Mouse (Mus musculus): ENCODE results near the gene Sult3a1. TPM values are rescaled to one million over a fixed set of nuclear protein-coding genes. Genes with fewer than 3 reads are reported as not detected.
"Not testable (repeated sequence)": the region's sequence is repeated elsewhere in the genome, so short reads cannot be mapped to it uniquely, and the experiment has no call there.

Gene Sult3a1
- polyA plus RNA-seq (2015; fragmentation: Nextera tagmentation; extraction: Ambion mirVana): not detected in 2 replicates

GRCm38 (mm10) chr10:33857421-33857820, at the start of gene Sult3a1:
Gene Sult3a1 (plus strand): TSS chr10:33857721.
- Histone ChIP-seq H3K27me3 (ENCODE audit: insufficient read depth, low read length) (no peaks in the 10 kb centered on the region), H3K4me1 (ENCODE audit: insufficient read depth, low read length) (no peaks in the 10 kb centered on the region), H3K9me3 (ENCODE audit: low read length) (no peaks in the 10 kb centered on the region), H3K9ac (replicated peaks; ENCODE audit: low read length) (no peak within 1 kb of the TSS), H3K4me2 (replicated peaks; ENCODE audit: low read depth, low read length) (no peak within 1 kb of the TSS), H3K36me3 (ENCODE audit: insufficient read depth, low read length) (no peaks in the 10 kb centered on the region), H3K4me3 (ENCODE audit: low read length) (no peak within 1 kb of the TSS), H3K27ac (ENCODE audit: low read length) (no peak within 1 kb of the TSS)
- no peak for ATAC-seq (ENCODE audit: low FRiP score, low TSS enrichment)

DNA sequence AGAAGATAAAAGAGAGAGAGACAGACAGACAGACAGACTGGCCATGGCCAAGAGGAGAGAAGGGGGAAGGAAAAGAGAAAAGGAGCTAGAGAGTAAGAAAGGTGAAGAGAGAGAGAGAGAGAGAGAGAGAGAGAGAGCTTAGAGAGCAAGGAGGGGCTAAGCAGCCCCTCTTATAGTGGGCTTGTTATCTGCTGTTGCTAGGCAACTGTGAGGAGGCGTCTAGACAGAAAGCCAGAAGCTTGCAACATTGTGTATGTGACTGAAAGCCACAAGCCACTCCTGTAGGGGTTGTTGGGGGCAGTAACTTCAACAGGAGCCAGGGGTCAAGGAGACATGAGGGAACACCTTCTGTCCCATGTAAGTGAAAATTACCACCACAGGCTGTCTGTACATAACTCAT, 45.7 kb upstream of the Sult3a1 start:
- H3K4me3 ChIP-seq (ENCODE audit: low read length): no peak overlapping the region
- H3K4me2 ChIP-seq (replicated peaks; ENCODE audit: low read depth, low read length): no peak overlapping the region
- no peaks in the 10 kb centered on the region for H3K27me3 ChIP-seq (ENCODE audit: insufficient read depth, low read length)
- no peaks in the 10 kb centered on the region for H3K36me3 ChIP-seq (ENCODE audit: insufficient read depth, low read length)
- WGBS: 22% methylated on average over 1 of the region's 1 CpGs
- H3K4me1 ChIP-seq (ENCODE audit: insufficient read depth, low read length): no peaks in the 10 kb centered on the region
- no peaks in the 10 kb centered on the region for H3K9me3 ChIP-seq (ENCODE audit: low read length)
- ATAC-seq (ENCODE audit: low FRiP score, low TSS enrichment): no peak
- H3K9ac ChIP-seq (replicated peaks; ENCODE audit: low read length): no peak overlapping the region
- no peak overlapping the region for H3K27ac ChIP-seq (ENCODE audit: low read length)

GRCm38 (mm10) chr10:33814266-33814665, 43.3 kb upstream of the Sult3a1 start:
- Histone ChIP-seq H3K4me2 (replicated peaks; ENCODE audit: low read depth, low read length) (no peak overlapping the region), H3K27me3 (ENCODE audit: insufficient read depth, low read length) (no peaks in the 10 kb centered on the region), H3K9me3 (ENCODE audit: low read length) (no peaks in the 10 kb centered on the region), H3K36me3 (ENCODE audit: insufficient read depth, low read length) (no peaks in the 10 kb centered on the region), H3K9ac (replicated peaks; ENCODE audit: low read length) (no peak overlapping the region), H3K4me1 (ENCODE audit: insufficient read depth, low read length) (no peaks in the 10 kb centered on the region), H3K4me3 (ENCODE audit: low read length) (no peak overlapping the region), H3K27ac (ENCODE audit: low read length) (no peak overlapping the region)
- no peak for ATAC-seq (ENCODE audit: low FRiP score, low TSS enrichment)

GRCm38 (mm10) chr10:33816923-33817322, 40.6 kb upstream of the Sult3a1 start:
- WGBS: 50% methylated on average over 1 of the region's 1 CpGs
- no peaks in the 10 kb centered on the region for H3K36me3 ChIP-seq (ENCODE audit: insufficient read depth, low read length)
- H3K27me3 ChIP-seq (ENCODE audit: insufficient read depth, low read length): no peaks in the 10 kb centered on the region
- H3K27ac ChIP-seq (ENCODE audit: low read length): no peak overlapping the region
- H3K9ac ChIP-seq (replicated peaks; ENCODE audit: low read length): no peak overlapping the region
- H3K4me2 ChIP-seq (replicated peaks; ENCODE audit: low read depth, low read length): no peak overlapping the region
- no peaks in the 10 kb centered on the region for H3K9me3 ChIP-seq (ENCODE audit: low read length)
- H3K4me1 ChIP-seq (ENCODE audit: insufficient read depth, low read length): no peaks in the 10 kb centered on the region
- ATAC-seq (ENCODE audit: low FRiP score, low TSS enrichment): no peak
- H3K4me3 ChIP-seq (ENCODE audit: low read length): no peak overlapping the region

DNA sequence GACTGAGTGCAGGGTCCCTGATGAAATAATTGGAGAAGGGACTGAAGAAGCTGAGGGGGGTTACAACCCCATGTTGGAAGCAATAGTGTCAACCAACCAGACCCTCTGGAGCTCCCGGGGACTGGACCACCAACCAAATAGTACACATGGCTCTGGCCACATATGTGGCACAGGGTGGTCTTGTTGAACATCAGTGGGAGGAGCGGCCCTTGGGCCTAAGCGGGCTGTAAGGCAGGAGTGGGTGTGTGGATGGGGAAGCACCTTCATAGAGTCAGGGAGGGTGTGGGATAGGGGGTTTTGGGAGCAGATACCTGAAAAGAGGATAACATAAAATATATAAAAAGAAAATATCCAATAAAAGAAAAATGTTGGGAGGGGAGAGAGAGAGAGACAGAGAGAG, 36.6 kb upstream of the Sult3a1 start:
- Histone ChIP-seq H3K36me3 (ENCODE audit: insufficient read depth, low read length) (no peaks in the 10 kb centered on the region), H3K9me3 (ENCODE audit: low read length) (no peaks in the 10 kb centered on the region), H3K9ac (replicated peaks; ENCODE audit: low read length) (no peak overlapping the region), H3K27ac (ENCODE audit: low read length) (no peak overlapping the region), H3K27me3 (ENCODE audit: insufficient read depth, low read length) (no peaks in the 10 kb centered on the region), H3K4me2 (replicated peaks; ENCODE audit: low read depth, low read length) (no peak overlapping the region), H3K4me1 (ENCODE audit: insufficient read depth, low read length) (no peaks in the 10 kb centered on the region), H3K4me3 (ENCODE audit: low read length) (no peak overlapping the region)
- WGBS: 88% methylated on average over 3 of the region's 3 CpGs
- ATAC-seq (ENCODE audit: low FRiP score, low TSS enrichment): no peak

DNA sequence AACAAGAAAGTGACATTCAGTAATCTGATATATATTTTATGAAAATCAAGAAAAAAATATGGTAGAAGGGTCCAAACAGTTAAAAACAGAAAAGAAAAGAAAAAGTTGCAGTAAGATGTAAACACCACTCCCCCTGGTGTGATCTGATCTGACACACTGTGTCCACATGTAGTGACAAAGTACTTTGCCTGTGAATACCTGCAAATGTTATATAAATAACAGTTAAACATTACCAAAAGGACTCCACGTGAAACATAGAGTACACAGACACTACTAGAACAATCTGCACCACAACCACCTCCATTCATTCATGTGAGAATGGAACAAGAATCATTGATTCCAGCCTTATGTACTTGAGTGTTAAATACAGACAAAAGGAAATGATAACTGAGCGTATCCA, 8.5 kb downstream of the Sult3a1 start:
- H3K9ac ChIP-seq (replicated peaks; ENCODE audit: low read length): no peak overlapping the region
- no peak overlapping the region for H3K4me3 ChIP-seq (ENCODE audit: low read length)
- H3K9me3 ChIP-seq (ENCODE audit: low read length): no peaks in the 10 kb centered on the region
- no peaks in the 10 kb centered on the region for H3K27me3 ChIP-seq (ENCODE audit: insufficient read depth, low read length)
- no peaks in the 10 kb centered on the region for H3K36me3 ChIP-seq (ENCODE audit: insufficient read depth, low read length)
- no peak overlapping the region for H3K4me2 ChIP-seq (replicated peaks; ENCODE audit: low read depth, low read length)
- H3K4me1 ChIP-seq (ENCODE audit: insufficient read depth, low read length): no peaks in the 10 kb centered on the region
- ATAC-seq (ENCODE audit: low FRiP score, low TSS enrichment): no peak
- H3K27ac ChIP-seq (ENCODE audit: low read length): no peak overlapping the region
- 77% methylated on average over 2 of the region's 2 CpGs for WGBS

GRCm38 (mm10) chr10:33870441-33870840, 12.9 kb downstream of the Sult3a1 start:
- 11% methylated on average over 1 of the region's 1 CpGs for WGBS
- no peaks in the 10 kb centered on the region for H3K36me3 ChIP-seq (ENCODE audit: insufficient read depth, low read length)
- H3K27me3 ChIP-seq (ENCODE audit: insufficient read depth, low read length): no peaks in the 10 kb centered on the region
- peaks cover 3% of the 10 kb centered on the region; the same call in 1 of the 2 replicates for H3K9me3 ChIP-seq (ENCODE audit: low read length)
- peak; percentile 46; the same call in 1 of the 2 replicates for ATAC-seq (ENCODE audit: low FRiP score, low TSS enrichment)
- no peak overlapping the region for H3K9ac ChIP-seq (replicated peaks; ENCODE audit: low read length)
- H3K27ac ChIP-seq (ENCODE audit: low read length): no peak overlapping the region
- no peaks in the 10 kb centered on the region for H3K4me1 ChIP-seq (ENCODE audit: insufficient read depth, low read length)
- H3K4me2 ChIP-seq (replicated peaks; ENCODE audit: low read depth, low read length): no peak overlapping the region
- no peak overlapping the region for H3K4me3 ChIP-seq (ENCODE audit: low read length)

GRCm38 (mm10) chr10:33872672-33873398, 15.3 kb downstream of the Sult3a1 start:
- no peak overlapping the region for H3K27ac ChIP-seq (ENCODE audit: low read length)
- ATAC-seq (ENCODE audit: low FRiP score, low TSS enrichment): peak; percentile 87
- H3K4me1 ChIP-seq (ENCODE audit: insufficient read depth, low read length): no peaks in the 10 kb centered on the region
- H3K27me3 ChIP-seq (ENCODE audit: insufficient read depth, low read length): no peaks in the 10 kb centered on the region
- peaks cover 3% of the 10 kb centered on the region; the same call in 1 of the 2 replicates for H3K9me3 ChIP-seq (ENCODE audit: low read length)
- 46% methylated on average over 2 of the region's 2 CpGs for WGBS
- no peak overlapping the region for H3K9ac ChIP-seq (replicated peaks; ENCODE audit: low read length)
- no peaks in the 10 kb centered on the region for H3K36me3 ChIP-seq (ENCODE audit: insufficient read depth, low read length)
- no peak overlapping the region for H3K4me3 ChIP-seq (ENCODE audit: low read length)
- no peak overlapping the region for H3K4me2 ChIP-seq (replicated peaks; ENCODE audit: low read depth, low read length)

DNA sequence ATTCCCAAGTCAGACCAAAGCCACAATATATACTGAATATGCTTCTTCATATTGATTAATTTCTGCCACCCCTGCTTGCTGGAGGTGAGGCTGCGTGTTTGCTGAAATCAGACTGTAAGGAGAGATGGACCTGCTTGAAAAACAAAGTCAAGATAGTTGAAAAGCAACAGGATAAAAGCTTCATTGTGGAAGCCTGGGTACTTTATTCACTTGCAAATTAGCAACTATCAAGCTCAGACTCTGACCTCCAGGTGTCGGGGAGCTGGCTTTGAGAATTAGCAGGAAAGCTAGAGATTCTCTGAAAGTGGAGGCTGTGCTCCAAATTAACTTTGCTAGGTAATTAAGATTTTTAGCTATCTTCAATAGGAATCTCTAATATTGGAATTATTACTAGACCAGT, 24.9 kb downstream of the Sult3a1 start:
- H3K4me3 ChIP-seq (ENCODE audit: low read length); H3K4me2 ChIP-seq (replicated peaks; ENCODE audit: low read depth, low read length); H3K27me3 ChIP-seq (ENCODE audit: insufficient read depth, low read length); H3K27ac ChIP-seq (ENCODE audit: low read length); ATAC-seq (ENCODE audit: low FRiP score, low TSS enrichment); H3K4me1 ChIP-seq (ENCODE audit: insufficient read depth, low read length); H3K9ac ChIP-seq (replicated peaks; ENCODE audit: low read length); H3K36me3 ChIP-seq (ENCODE audit: insufficient read depth, low read length): not testable (repeated sequence)
- WGBS: 90% methylated on average over 2 of the region's 2 CpGs
- peaks cover 14% of the 10 kb centered on the region for H3K9me3 ChIP-seq (ENCODE audit: low read length)

DNA sequence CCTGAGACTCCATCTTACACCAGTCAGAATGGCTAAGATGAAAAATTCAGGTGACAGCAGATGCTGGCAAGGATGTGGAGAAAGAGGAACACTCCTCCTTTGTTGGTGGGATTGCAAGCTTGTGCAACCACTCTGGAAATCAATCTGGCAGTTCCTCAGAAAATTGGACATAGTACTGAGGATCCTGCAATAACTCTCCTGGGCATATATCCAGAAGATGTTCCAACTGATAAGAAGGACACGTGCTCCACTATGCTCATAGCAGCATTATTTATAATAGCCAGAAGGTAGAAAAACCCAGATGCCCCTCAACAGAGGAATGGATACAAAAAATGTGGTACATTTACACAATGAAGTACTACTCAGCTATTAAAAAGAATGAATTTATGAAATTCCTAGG, 44.0 kb downstream of the Sult3a1 start:
- not testable (repeated sequence) for H3K27ac ChIP-seq (ENCODE audit: low read length); ATAC-seq (ENCODE audit: low FRiP score, low TSS enrichment); H3K4me3 ChIP-seq (ENCODE audit: low read length); H3K9me3 ChIP-seq (ENCODE audit: low read length); H3K4me2 ChIP-seq (replicated peaks; ENCODE audit: low read depth, low read length); H3K27me3 ChIP-seq (ENCODE audit: insufficient read depth, low read length); H3K9ac ChIP-seq (replicated peaks; ENCODE audit: low read length); H3K36me3 ChIP-seq (ENCODE audit: insufficient read depth, low read length); H3K4me1 ChIP-seq (ENCODE audit: insufficient read depth, low read length)
- 83% methylated on average over 1 of the region's 1 CpGs for WGBS
